Mouse (Mus musculus) midbrain, embryonic 10.5 days (tissue): ENCODE results near the gene Ccdc85c. TPM values are rescaled to one million over a fixed set of nuclear protein-coding genes. Genes with fewer than 3 reads are reported as not detected.

ENCODE experiments used
- DNase-seq: peaks from one replicate; pipeline ENCODE4 v3.0.0-alpha.2; 2017; ENCODE audit warnings: low spot score
- H3K27ac ChIP-seq: fragments of 300-500 bp; sonication (generic); replicated peaks from 2 replicates; pipeline ENCODE4 v1.5.1; 2016; ENCODE audit warnings: mild to moderate bottlenecking
- H3K27me3 ChIP-seq: fragments of 300-500 bp; sonication (generic); 2 replicates; pipeline ENCODE4 v1.6.1; 2016; ENCODE audit warnings: low read depth, mild to moderate bottlenecking; ENCODE audit not compliant: poor library complexity, severe bottlenecking
- H3K36me3 ChIP-seq: fragments of 300-500 bp; sonication (generic); 2 replicates; pipeline ENCODE4 v1.6.1; 2016; ENCODE audit warnings: mild to moderate bottlenecking, moderate library complexity
- H3K4me1 ChIP-seq: fragments of 300-500 bp; sonication (generic); 2 replicates; pipeline ENCODE4 v1.6.1; 2016
- H3K4me3 ChIP-seq: fragments of 300-500 bp; sonication (generic); 2 replicates; pipeline ENCODE4 v1.5.1; 2016; ENCODE audit warnings: mild to moderate bottlenecking, moderate library complexity
- H3K9me3 ChIP-seq: fragments of 300-500 bp; sonication (generic); replicated peaks from 2 replicates; pipeline ENCODE4 v1.6.1; 2016; ENCODE audit warnings: mild to moderate bottlenecking
- WGBS: fragments of 180-500 bp; shearing (Covaris S2); methylation state at CpG from one replicate; pipeline ENCODE4 v1.1.7; 2016; 5-methylcytosine and 5-hydroxymethylcytosine counted together
- polyA plus RNA-seq: library from polyadenylated mRNA; unstranded; fragments of >200 nt; fragmentation: Nextera tagmentation; extraction: Ambion mirVana; gene quantifications from 2 replicates; pipeline ENCODE4 v1.2.1, GENCODE M21; 2016

The Ccdc85c gene
- polyA plus RNA-seq, 1 experiment from 2014 or later = 12.1 TPM

DNA sequence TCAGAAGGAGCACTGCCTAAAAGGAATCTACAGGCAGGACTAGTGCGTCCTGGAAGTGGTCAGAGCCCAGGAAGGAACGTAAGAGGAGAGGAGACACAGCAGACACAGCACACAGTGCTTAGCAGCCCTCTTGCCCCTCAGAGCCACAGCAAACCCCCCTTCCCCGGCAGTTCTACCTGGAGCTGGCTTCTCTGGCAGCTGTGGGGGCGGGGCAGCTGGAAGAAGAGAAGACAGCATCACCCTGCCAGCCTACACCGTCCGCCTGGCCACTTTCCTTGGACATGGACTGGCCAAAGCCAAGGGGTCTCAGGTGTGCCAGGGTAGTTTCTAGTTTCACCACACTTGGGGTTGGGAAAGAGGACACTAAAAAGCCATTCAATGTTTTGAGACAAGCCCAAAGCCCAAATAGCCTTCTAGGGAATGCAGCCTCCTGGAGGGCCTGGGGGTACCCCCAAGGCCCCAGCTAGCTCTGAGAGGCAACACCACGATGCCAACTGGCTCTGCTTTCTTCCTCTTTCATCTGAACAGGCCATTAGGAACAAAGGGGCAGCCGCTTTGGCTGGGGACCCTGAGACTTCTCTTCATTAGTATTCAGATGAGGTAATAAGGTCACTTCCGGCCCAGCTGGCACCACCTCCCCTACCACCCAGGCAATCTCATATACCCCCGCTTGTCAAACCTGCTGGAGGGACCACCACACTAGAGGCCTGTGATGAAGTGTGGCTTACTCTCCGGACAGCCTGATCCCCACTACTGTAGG is 58.4 kb downstream of the Ccdc85c start:
- Histone ChIP-seq H3K36me3 (peaks cover 27% of the 10 kb centered on the region), H3K27me3 (no peaks in the 10 kb centered on the region), H3K27ac (peak overlapping the region; percentile 76), H3K9me3 (no peaks in the 10 kb centered on the region), H3K4me3 (no peak overlapping the region), H3K4me1 (peaks cover 94% of the 10 kb centered on the region)
- 82% methylated on average over 11 of the region's 11 CpGs for WGBS
- no peak for DNase-seq

DNA sequence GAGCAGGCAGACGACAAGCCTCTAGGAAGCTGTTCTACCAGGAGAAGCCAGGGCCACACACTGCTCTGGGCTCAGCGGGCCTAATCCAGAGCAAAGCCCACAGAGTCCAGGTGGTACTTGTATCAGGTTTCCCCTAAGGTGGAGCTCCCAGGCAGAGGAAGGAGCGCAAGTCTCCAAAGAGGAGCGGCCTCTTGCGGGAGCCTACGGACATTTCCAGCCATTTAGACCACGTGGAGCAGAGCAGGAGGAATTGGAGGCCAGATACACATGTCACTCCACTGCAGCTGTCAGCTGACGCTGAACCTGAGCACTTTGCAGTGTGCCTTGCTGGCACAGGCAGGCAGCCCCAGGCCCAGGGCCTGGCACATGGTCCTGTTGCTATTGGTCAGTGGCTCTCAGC is 60.1 kb downstream of the Ccdc85c start:
- no peaks in the 10 kb centered on the region for H3K27me3 ChIP-seq
- no peak for DNase-seq
- 52% methylated on average over 8 of the region's 8 CpGs for WGBS
- no peak overlapping the region for H3K4me3 ChIP-seq
- H3K36me3 ChIP-seq = peaks cover 29% of the 10 kb centered on the region
- peak overlapping the region; percentile 69 for H3K27ac ChIP-seq
- peaks cover 89% of the 10 kb centered on the region for H3K4me1 ChIP-seq
- no peaks in the 10 kb centered on the region for H3K9me3 ChIP-seq

DNA sequence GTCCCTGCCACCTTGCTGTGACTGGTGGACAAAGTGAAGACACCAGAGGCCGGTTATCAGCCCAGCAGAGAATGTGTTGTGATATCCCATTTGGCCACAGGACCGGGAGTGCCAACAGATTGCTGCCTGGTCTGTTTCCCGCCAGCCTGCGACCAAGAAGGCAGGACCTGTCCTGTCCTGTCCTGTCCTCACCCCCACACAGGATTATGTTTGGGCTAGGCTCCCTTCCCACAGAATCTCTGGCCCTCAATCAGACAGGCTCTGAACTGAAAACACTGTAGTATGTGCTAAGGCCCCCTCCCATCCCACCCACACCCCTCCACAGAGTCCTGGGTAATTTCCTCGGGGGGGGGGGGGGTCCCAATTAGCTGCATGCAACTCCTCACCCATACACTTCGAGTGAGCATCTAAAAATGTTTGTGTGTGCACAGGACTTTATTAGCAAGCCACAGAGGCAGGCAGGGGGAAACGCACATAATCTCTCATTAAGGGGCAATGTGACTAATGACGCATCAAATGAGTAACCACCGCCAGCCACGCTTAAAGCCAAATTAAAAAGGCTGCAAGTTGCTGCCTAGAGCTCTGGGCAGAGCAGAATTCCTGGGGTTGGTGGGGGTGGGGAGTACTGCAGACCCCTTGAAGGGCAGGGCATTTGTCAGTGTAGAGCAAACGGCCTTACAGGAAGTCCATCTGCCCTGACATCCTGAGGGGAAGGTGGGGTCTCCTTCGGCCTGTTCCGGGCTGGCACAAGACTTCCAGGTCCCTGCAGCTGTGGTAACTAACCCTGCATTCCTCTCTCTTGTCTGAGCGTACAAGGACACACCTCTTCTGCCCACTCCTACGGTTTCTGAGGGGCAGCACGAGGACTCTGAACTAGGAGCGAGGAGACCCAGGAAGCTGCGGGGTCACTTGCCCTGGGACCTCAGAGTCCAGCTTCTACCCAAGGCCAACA is 61.9 kb downstream of the Ccdc85c start:
- Histone ChIP-seq H3K27ac (peak overlapping the region; percentile 69), H3K4me3 (no peak overlapping the region), H3K27me3 (no peaks in the 10 kb centered on the region), H3K9me3 (no peaks in the 10 kb centered on the region), H3K36me3 (peaks cover 16% of the 10 kb centered on the region; the same call in 1 of the 2 replicates), H3K4me1 (peaks cover 89% of the 10 kb centered on the region)
- WGBS = 54% methylated on average over 18 of the region's 18 CpGs
- no peak for DNase-seq

DNA sequence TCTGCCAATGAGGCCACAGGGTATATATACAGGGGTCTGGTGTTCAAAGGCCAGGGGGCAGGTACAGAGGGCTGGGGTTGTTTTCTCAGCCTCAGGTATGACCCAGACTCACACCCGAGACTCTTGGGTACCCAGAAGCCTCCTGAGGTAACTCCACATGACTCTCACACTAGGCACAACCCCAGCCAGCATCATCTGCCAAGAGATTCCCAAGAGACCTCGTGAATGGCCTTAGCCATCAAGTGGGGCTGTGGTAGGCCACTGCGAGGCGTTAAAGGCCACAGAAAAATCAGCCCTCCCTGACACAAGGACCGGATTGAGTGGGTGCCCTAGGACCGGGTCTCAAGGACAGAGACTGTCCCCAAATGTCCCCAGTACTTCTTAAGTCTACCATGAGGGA is 62.7 kb downstream of the Ccdc85c start:
- Histone ChIP-seq H3K27ac (peak overlapping the region; percentile 69), H3K4me1 (peaks cover 83% of the 10 kb centered on the region), H3K27me3 (no peaks in the 10 kb centered on the region)

DNA sequence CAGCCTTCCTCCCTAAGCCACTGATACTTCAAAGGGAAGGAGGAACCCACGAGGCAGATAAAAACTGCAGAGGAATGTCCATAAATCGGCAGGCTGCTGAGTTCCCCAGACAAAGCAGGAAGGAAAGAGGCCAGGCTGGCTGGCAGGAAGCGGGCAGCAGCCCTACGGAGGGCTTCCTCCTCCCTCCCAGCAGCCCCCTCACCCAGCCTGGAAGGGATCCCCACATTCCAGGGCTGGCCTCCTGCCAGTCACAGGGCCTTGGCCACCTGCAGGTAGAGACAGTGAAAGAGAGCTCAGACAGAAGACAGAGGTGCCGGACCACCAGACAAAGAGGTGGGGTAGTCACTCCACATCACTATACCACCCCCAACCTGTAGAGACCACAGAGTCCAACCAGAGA is 63.2 kb downstream of the Ccdc85c start:
- WGBS = 74% methylated on average over 5 of the region's 5 CpGs
- Histone ChIP-seq H3K27me3 (no peaks in the 10 kb centered on the region), H3K9me3 (no peaks in the 10 kb centered on the region), H3K27ac (peak overlapping the region; percentile 69), H3K4me1 (peaks cover 83% of the 10 kb centered on the region), H3K36me3 (peaks cover 25% of the 10 kb centered on the region), H3K4me3 (no peak overlapping the region)
- DNase-seq = no peak

More for the DNA sequence above, 62.7 kb downstream of the Ccdc85c start:
- DNase-seq = no peak
- Histone ChIP-seq H3K4me3 (no peak overlapping the region), H3K9me3 (no peaks in the 10 kb centered on the region), H3K36me3 (peaks cover 21% of the 10 kb centered on the region)
- WGBS = 88% methylated on average over 6 of the region's 6 CpGs

DNA sequence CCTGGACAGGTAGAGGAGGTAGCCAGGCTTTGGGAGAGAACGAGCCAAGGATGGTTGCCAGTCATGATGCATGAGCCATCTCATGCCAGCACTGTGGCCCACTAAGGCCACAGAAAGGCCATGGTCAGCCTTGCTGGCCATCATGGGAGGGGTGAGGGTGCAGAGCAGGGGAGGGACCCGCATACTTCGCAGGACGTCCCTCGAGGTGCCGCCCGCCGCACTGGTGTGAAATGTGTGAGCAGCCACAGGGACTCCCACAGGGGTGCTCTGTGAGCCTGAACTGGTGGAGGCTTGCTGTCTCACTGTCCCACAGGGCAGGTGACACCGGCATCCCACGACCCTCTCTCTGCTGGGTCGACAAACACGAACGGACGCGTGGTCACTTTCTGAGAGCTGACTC is 64.6 kb downstream of the Ccdc85c start:
- no peak for DNase-seq
- H3K4me3 ChIP-seq = no peak overlapping the region
- no peaks in the 10 kb centered on the region for H3K27me3 ChIP-seq
- H3K27ac ChIP-seq = no peak overlapping the region
- peaks cover 77% of the 10 kb centered on the region for H3K4me1 ChIP-seq
- WGBS = 93% methylated on average over 15 of the region's 15 CpGs
- peaks cover 40% of the 10 kb centered on the region for H3K36me3 ChIP-seq
- no peaks in the 10 kb centered on the region for H3K9me3 ChIP-seq

DNA sequence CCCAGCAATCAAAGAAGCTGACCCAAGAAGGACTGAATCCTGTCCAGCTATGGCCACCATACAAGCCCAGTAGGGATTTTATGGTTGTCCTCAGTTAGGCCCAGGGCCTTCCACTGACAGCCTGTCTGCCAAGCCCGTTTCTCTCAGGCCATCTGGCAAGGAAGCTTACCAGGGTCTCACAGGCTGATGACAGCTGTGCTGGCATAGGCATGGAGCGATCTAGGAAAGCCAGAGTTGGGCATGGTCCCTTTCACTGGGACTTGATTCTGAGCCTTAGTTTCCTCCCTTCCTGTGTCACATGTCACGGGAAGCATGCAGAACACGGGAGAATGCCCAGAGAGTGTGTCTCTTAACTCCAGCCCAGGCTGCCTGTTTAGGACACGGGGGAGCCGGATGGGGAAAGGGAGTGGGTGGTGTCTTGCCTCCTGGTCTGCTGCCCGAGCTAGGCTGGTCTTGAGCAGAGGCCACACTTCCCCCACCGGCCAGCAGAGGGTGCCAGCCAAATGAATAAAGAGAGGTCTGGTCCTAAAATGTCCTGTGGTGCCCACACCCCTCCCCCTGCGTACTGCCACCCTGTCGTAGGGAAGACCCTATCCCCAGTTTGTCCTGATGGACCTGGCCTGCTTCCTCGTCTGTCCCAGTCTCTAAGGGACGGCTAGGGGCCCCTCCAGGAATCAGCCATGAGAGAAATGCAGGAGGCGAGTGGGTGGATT is 66.3 kb downstream of the Ccdc85c start:
- no peak overlapping the region for H3K4me3 ChIP-seq
- peaks cover 78% of the 10 kb centered on the region for H3K4me1 ChIP-seq
- DNase-seq = peak; percentile 77
- peaks cover 57% of the 10 kb centered on the region for H3K36me3 ChIP-seq
- WGBS = 38% methylated on average over 13 of the region's 13 CpGs
- H3K27ac ChIP-seq = peak overlapping the region; percentile 24; the same call in 1 of the 2 replicates
- H3K9me3 ChIP-seq = no peaks in the 10 kb centered on the region
- no peaks in the 10 kb centered on the region for H3K27me3 ChIP-seq

DNA sequence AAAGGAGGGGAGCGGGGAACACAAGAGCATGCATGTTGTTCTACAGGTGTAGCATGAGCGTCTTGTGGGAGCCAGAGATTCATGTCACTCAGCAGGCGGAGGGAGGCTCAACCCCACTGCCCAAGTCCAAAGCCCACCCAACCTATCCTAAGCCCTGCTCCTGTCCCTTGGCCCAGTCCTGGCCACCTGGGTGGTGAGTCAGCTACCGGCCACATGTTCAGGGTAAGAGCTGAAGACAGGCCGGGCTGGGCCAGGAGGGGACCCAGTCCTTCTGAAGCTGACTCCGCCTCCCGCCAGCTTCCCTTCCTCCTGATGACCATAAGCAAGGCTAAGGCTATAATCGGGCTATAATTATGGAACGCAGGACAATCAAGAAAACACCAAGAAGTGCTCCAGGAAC is 67.0 kb downstream of the Ccdc85c start:
- DNase-seq = no peak
- WGBS = 95% methylated on average over 9 of the region's 9 CpGs
- no peak overlapping the region for H3K4me3 ChIP-seq
- no peaks in the 10 kb centered on the region for H3K9me3 ChIP-seq
- H3K27ac ChIP-seq = no peak overlapping the region
- H3K4me1 ChIP-seq = peaks cover 71% of the 10 kb centered on the region
- no peaks in the 10 kb centered on the region for H3K27me3 ChIP-seq
- H3K36me3 ChIP-seq = peaks cover 64% of the 10 kb centered on the region

DNA sequence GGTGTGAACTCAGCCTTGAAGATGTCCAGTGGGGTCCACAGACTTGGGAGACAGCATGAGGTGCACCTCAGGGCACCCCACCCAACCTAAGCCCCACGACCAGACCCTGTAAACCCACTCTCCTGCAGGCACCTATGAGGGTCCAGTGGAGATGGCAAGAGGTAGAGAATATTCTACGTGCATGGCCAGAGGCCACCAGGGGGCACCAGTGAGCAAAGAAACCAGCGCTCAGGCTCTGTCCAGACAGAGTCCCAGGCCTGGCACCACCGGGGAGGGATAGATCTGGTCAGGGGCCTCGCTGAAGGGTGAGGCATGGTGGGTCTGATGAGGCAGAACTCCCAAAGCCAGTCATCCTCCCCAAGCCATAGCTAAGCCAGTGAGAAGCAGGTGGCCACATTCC is 68.6 kb downstream of the Ccdc85c start:
- Histone ChIP-seq H3K27me3 (no peaks in the 10 kb centered on the region), H3K9me3 (no peaks in the 10 kb centered on the region), H3K4me1 (peaks cover 56% of the 10 kb centered on the region), H3K4me3 (no peak overlapping the region), H3K27ac (peak overlapping the region; percentile 68), H3K36me3 (peaks cover 78% of the 10 kb centered on the region)
- 7% methylated on average over 5 of the region's 5 CpGs for WGBS
- DNase-seq = peak; percentile 87

DNA sequence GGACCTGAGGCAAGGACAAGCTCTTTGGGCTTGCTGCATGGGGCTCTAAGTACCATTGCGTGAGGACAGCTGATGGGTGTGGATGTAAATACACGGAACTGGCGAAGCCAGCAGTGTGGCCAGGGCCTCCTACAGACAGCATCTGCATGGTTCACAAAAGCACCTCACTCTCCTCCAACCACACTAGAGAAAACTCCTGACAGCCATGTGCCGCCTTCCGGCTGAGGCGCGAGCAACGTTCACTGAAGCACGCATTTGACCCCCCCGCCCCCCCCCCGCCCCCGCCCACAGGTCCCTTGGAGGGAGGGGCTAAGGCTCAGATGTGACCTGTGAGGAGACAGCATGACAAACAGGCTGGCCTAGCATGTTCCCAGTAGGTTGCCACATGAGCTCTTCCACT is 70.2 kb downstream of the Ccdc85c start:
- Histone ChIP-seq H3K27me3 (no peaks in the 10 kb centered on the region), H3K4me1 (peaks cover 44% of the 10 kb centered on the region), H3K9me3 (no peaks in the 10 kb centered on the region), H3K36me3 (peaks cover 81% of the 10 kb centered on the region), H3K27ac (peak overlapping the region; percentile 50; the same call in 1 of the 2 replicates), H3K4me3 (no peak overlapping the region)
- WGBS = 77% methylated on average over 12 of the region's 12 CpGs
- DNase-seq = no peak

DNA sequence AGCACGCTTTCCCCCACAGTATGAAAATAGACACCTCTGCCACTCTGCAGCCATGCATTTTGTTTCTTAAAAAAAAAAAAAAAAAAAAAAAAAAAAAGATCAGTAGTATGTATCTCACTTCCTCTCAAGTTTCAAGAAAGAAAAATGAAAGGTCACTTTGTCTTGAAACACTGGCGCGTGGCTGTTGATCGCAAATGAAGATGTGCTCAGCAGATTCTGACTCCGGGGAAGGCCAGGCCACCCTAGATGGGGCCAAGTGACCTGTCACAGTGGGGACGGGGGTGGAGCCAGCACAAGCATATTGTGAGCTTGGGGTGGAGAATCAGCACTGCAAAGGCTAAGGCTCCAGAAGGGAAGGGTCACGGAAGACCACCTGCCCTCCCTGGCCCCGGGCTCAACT is 71.3 kb downstream of the Ccdc85c start:
- Histone ChIP-seq H3K4me1 (peaks cover 34% of the 10 kb centered on the region), H3K27me3 (no peaks in the 10 kb centered on the region), H3K36me3 (peaks cover 92% of the 10 kb centered on the region), H3K9me3 (no peaks in the 10 kb centered on the region), H3K4me3 (no peak overlapping the region), H3K27ac (peak overlapping the region; percentile 50; the same call in 1 of the 2 replicates)
- WGBS = 72% methylated on average over 8 of the region's 8 CpGs
- no peak for DNase-seq

DNA sequence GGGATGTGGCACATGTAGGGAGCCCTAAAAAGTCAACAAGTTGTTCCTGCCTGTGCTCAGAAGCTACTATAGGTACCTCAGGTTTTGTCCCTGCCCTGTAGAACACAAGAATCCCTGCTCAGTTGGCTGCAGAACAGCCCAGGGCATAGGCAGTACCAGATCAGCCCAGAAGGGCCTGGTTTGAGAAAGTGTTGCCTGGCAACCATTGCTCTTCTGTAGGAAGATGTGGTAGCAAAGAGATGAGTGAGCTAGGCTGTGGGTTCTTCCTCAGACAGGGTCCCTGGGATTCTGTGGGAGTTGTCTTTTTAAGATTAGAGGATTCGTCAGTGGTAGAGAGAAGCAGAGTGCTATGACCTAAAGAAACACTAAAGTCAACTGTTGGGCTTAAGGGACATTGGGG is 75.1 kb downstream of the Ccdc85c start:
- H3K27ac ChIP-seq = no peak overlapping the region
- DNase-seq = no peak
- peaks cover 100% of the 10 kb centered on the region for H3K36me3 ChIP-seq
- WGBS = 90% methylated on average over 1 of the region's 1 CpGs
- peaks cover 12% of the 10 kb centered on the region for H3K4me1 ChIP-seq
- no peaks in the 10 kb centered on the region for H3K9me3 ChIP-seq
- no peak overlapping the region for H3K4me3 ChIP-seq
- H3K27me3 ChIP-seq = no peaks in the 10 kb centered on the region
